Mouse (Mus musculus) stomach, postnatal 0 days (tissue): ENCODE results near the gene Casp1.

ENCODE experiments used
- CTCF ChIP-seq: IDR thresholded peaks from 2 replicates; pipeline ENCODE4 v1.5.1; 2016; ENCODE audit warnings: antibody characterized with exemption, low read depth, mild to moderate bottlenecking, moderate library complexity
- EP300 ChIP-seq: optimal IDR thresholded peaks from 2 replicates; pipeline ENCODE3; 2016; ENCODE audit warnings: antibody characterized with exemption

DNA sequence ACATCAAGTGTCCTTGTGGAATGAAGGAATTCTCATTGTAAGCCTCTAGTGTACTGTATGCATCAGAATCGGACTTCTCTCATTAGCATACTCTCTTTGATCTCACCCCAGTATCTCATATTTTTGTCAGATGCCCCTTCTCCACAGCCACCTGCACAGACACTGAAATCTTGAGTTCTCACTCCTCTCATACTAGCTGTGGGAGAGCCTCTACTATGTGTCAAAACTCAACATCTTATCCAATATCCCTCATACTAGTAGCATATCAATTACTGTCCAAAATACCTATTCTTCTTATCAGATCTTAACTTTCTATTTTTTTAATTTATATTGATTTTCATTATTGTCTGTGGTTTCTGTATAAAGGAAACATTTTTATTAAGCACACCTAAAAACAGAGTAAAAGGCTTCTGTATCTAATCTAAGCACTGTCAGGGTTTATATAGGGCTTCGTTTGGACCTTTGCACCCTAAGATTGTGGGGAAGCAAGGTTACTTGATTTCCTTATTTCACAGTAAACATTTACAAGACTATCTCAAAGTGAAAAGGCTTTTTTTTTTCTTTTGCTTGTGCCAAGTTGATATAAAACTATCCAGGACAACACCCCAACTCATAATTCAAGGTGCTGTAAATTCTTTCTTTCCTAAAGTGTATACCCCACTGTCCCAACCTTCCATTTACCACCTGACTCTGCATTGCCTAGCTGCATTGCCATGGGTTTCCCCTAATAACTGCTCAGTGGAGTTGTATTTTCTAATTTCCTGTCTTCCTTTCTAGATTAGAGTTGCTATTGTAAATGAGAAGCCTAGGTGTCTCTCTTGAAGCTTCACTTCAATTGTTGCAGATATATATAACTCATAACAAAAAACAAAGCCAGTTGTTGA is 1.7 kb upstream of the Casp1 start:
- TF ChIP-seq CTCF, result no peak
- no peak for TF ChIP-seq EP300
